Mouse (Mus musculus): ENCODE results near the gene Slc12a9. TPM values are rescaled to one million over a fixed set of nuclear protein-coding genes. Genes with fewer than 3 reads are reported as not detected.
"Not testable (repeated sequence)": the region's sequence is repeated elsewhere in the genome, so short reads cannot be mapped to it uniquely, and the experiment has no call there.

Gene Slc12a9
- total RNA-seq, 2 experiments from 2014 or later: 5.0 to 5.5 TPM

DNA sequence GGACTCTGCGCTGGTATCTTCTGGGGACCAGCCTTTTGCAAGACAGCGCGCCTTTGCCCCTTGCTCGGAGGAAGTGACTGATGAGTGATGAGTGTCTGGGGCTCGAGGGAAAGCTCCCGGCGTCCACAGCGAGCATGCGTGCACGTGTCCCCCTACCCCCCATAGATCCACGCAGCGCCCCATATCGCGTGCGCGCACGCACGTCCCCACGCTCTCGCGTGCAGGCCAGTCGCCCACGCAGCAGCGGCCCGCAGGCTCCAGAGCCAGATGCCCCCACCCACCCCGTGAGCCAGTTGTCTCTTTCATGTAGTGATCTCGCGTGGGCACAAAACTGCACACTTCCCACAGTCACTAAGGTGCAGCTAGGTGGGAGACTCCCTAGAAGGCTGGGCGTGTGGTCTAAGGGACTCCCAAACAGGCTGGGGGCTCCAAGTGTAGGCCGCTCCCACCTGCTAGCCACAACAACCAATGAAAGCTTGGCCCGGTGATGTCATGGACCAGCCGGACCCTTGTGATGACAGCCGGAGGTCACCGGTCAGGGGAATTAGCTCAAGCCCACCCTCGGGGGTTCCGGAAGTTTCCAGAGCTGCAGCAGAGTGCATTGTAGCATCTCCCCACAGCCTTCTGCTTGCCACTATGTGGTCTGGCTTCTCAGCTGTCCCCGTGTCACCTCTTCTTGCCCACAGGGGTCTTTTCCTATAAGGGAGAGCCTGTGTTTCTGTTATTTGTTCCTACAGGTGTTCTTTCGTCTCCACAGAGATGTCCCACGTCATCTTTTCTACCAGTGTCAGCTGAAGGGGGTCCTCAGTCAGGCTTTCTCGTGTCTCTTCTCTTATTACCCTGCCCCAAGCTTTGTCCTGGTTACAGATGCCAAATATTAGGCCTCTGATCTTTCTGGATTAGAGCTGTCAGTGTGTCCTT lies 46.1 kb downstream of the Slc12a9 start, which contains the start of gene Ache:
Ache (plus strand) TSS at position 488 of the 921 bp plus-strand sequence.
- DNase-seq: peak; percentile 27

DNA sequence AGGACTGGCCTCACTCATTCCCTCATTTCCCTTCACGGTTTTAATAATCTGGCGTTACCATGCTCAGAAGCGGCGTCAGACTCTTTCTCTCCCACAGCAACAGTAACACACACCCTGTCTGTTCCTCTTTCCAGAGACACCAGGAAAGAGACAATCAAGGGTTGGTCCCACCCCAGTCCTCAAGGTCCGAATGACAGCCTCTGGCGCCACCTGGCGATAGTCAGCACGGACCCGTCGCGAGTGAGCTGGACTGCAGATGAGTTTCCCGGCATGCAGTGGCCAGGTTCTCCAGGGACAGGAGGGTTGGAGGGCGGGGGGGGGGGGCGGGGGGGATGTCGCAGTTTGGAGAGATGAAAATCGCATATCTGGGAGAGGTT lies 46.8 kb downstream of the Slc12a9 start:
- DNase-seq: peak; percentile 95

DNA sequence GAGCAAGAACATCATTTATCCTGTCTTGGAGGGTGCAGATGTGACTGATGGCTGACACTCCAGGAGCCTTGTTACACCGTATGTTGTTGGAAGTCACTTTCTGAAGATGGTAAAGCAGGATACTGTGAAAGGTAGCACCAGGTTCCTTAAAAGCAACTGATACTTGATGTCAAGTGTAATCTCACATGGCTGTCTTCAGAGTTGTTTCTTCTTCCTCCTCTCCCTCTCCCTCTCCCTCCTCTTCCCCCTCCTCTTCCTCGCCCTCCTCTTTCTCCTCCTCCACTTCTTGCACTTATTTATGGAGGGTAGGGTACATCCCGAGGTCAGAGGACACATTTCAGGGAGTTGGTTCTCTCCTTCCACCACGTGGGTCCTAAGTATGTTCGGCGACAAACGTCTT lies 47.4 kb downstream of the Slc12a9 start:
- DNase-seq: no peak

DNA sequence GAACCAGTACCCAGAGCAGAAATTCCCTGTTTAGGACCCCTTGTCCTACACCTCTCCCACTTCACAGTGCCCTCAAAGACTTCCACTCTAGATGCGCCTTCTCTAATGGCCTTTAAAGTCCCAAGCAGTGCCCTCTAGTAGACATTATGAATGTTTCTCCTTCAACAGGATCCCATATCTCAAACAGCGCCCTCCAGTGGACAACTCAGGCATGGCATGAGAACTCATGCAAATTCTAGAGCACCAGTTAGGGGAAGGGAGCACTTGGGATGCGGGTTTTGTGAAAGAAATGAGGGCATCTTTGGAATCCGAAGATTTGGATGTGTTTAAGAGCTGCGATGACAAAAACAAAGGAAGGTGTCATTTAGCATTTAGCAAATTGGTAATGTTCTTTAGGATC lies 48.4 kb downstream of the Slc12a9 start:
- peak; percentile 67 for DNase-seq

DNA sequence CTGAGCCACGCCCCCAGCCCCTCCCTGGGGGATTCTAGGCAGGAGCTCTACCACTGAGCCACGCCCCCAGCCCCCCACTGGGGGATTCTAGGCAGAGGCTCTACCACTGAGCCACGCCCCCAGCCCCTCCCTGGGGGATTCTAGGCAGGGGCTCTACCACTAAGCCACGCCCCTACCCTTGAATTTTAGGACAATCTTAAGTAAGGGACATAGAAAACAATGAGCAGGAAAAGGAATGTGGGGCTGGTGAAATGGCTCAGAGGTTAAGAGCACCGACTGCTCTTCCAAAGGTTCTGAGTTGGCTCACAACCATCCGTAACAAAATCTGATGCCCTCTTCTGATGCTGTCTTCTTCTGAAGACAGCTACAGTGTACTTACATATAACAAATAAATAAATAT lies 49.0 kb downstream of the Slc12a9 start:
- DNase-seq: not testable (repeated sequence)

DNA sequence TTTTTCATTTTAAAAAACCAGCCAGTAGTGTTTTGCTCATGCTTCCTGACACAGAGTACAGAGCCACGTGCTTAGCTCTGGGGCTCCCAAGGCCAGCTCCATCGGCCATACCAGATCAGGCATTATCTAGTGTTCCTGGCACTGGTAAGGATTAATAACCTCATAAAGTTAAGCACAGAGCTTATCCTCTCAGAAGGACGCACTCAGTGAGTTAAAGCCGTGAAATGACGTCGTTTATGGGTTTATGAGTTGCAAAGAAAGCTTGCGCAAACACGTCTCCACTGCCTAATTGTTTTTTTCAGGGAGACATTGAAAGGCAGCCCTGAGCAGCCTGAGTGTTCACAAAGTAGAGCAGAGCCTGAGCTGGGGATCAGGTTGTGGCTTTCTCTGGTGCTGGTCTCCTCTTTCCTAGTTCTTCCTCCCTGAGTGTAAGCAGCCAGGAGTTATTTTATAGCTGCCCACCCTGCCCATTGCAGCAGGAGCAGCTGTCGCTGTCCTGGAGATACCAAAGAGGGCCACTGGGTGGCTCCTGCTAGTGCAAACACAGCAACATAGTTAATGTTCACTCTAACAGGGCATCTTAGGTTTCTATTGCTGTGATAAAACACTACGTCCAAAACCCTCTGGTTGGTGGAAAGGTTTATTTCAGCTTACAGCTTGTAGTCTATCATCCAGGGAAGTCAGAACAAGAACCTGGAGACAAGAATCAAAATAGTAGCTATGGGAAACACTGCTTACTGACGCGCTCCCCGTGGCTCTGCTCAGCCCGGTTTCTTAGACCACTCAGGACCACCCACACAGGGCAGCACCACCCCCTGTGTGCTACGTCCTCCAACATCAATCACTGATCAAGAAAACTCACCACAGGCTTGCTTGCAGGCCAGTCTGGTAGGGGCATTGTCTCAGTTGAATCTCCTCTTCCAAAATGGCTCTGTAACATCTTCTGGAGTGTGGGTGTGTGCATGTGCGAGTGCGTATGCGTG lies 55.7 kb downstream of the Slc12a9 start:
- peak; percentile 35 for DNase-seq

DNA sequence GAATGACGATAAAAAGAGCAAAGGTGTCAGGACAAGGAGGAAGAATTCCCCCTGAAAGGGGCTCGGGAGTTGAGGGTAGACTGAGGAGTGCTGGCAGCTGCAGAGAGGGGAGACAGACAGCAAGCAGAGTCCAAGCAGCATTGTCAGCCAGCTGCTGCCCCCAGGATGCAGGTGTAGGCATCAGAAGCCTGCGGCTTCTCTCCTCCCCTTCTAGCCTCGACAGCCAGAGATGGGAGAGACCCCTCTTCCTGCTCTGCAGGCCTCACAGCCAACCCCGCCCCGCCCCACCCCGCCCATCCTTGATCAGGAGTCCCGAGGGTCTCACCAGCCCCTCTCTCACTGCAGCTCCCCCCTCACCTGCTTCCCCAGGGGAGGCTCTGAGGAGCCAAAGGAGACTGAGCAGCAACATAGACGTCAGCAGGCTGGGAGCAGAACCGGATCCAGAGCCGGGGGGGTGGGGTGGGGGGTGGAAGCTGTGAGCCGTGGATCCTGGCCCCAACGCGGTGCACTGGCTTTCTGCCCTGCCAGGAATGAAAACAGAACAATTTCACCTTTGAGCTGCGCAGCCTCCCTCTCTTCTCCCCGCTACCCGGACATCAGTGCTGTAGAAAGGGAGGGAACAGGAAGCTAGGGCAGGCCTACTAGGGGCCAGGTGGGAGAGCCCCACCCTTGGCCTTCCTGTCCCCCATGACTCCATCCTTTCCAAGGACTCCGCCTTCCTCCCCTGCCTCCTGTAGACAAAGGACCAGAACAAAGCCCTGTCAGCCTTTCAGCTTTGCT lies 65.1 kb downstream of the Slc12a9 start:
- DNase-seq: no peak

DNA sequence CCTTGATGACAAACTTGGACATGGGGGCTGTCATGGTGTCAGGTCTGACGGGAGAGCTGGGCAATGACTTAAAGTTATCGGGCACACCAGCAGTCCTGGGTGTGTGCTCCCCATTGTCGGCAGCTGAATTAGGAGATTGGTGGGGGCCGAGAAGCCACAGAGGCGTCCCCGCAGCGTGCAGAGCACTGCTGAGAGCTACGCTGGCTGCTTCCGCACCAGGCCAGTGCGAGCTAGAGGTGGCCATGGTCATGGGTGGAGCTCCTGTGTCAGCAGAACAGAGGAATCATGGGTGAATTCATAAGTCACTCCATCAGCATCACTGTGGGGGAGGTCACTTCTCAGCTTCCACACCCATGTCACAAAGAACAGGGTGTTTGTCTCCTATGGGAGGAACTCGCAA lies 68.6 kb downstream of the Slc12a9 start:
- DNase-seq: no peak

Small RNAs within 50 kb of the gene (microRNA-seq; reads per million reads assigned to microRNA genes)
- gene Mir7036 (0.69 to 3.3 reads per million in 2 experiments), gene Mir8116 (0 to 0.61 reads per million in 2 experiments)

Other genes with a start within 250 kb of the Slc12a9 start
- gene Trim56, start 217.4 kb downstream of the Slc12a9 start, total RNA-seq (2021): 10 to 100 TPM; 15.7 to 15.9 TPM
- gene Muc3, start 184.3 kb downstream of the Slc12a9 start, total RNA-seq (2021): not detected
- under 1 TPM; 0.32 to 0.33 TPM for gene Muc3a, start 121.2 kb downstream of the Slc12a9 start, total RNA-seq (2021)
- gene Ache, start 46.1 kb downstream of the Slc12a9 start, total RNA-seq (2021): 1 to 10 TPM; 3.9 to 4.3 TPM
- 1 to 10 TPM; 7.5 to 8.0 TPM for gene Ufsp1, start 39.0 kb downstream of the Slc12a9 start, total RNA-seq (2021)
- 100 to 1,000 TPM; 108 to 119 TPM for gene Srrt, start 25.9 kb downstream of the Slc12a9 start, total RNA-seq (2021)
- gene Trip6, start 19.2 kb downstream of the Slc12a9 start, total RNA-seq (2021): 10 to 100 TPM; 32.5 to 36.0 TPM
- 100 to 1,000 TPM; 102 to 108 TPM for gene Ephb4, start 16.5 kb upstream of the Slc12a9 start, total RNA-seq (2021)
- gene Zan, start 143.5 kb upstream of the Slc12a9 start, total RNA-seq (2021): under 1 TPM; 0.05 to 0.07 TPM
- 10 to 100 TPM; 25.1 to 26.0 TPM for gene Pop7, start 168.9 kb upstream of the Slc12a9 start, total RNA-seq (2021)
- gene Gigyf1, start 185.0 kb upstream of the Slc12a9 start, total RNA-seq (2021): 10 to 100 TPM; 30.5 to 32.4 TPM
- not detected for gene Epo, start 199.6 kb upstream of the Slc12a9 start, total RNA-seq (2021)
- gene Gnb2, start 199.9 kb upstream of the Slc12a9 start, total RNA-seq (2021): 100 to 1,000 TPM; 560 to 578 TPM
- not detected for gene Actl6b, start 219.9 kb upstream of the Slc12a9 start, total RNA-seq (2021)
- gene Tfr2, start 236.2 kb upstream of the Slc12a9 start, total RNA-seq (2021): under 1 TPM in 1 of 2 experiments, not detected in 1; 0.10 TPM

Measured in heart, postnatal 4 days (tissue).